Mouse (Mus musculus) frontal cortex, postnatal 25 days (tissue): ENCODE data around the gene Txk.
A peak's percentile ranks its signal among the peaks of the same experiment; 100 is the strongest.

Experiments used
- DNase-seq, 2 experiments: peaks; one replicate each; pipeline ENCODE4 v3.0.0; 2022; ENCODE audit warnings: low spot score in 2 of 2

Gene Txk

GRCm38 (mm10) chr5:72752585-72752984, at the start of gene Txk:
Txk (minus strand) TSS chr5:72752777.
- DNase-seq, result no peak

- DNase-seq, result no peak
Observed at GRCm38 (mm10) chr5:72798563-72798962, 46.0 kb upstream of the Txk start.

- DNase-seq, result no peak
Observed at GRCm38 (mm10) chr5:72796186-72796613, 43.6 kb upstream of the Txk start.

GRCm38 (mm10) chr5:72793309-72793850, 40.8 kb upstream of the Txk start:
- no peak for DNase-seq

- DNase-seq, result no peak
Observed at GRCm38 (mm10) chr5:72791789-72792188, 39.2 kb upstream of the Txk start.

GRCm38 (mm10) chr5:72791386-72791785, 38.8 kb upstream of the Txk start:
- DNase-seq, result no peak

GRCm38 (mm10) chr5:72785451-72785850, 32.9 kb upstream of the Txk start:
- DNase-seq, result no peak

- no peak for DNase-seq
Observed at GRCm38 (mm10) chr5:72784719-72785118, 32.1 kb upstream of the Txk start.

GRCm38 (mm10) chr5:72783957-72784356, 31.4 kb upstream of the Txk start:
- DNase-seq, result no peak

- no peak for DNase-seq
Observed at GRCm38 (mm10) chr5:72783123-72783522, 30.5 kb upstream of the Txk start.

- DNase-seq, result no peak
Observed at GRCm38 (mm10) chr5:72781776-72782175, 29.2 kb upstream of the Txk start.

- DNase-seq, result no peak
Observed at GRCm38 (mm10) chr5:72776595-72776994, 24.0 kb upstream of the Txk start.

GRCm38 (mm10) chr5:72776127-72776526, 23.6 kb upstream of the Txk start:
- DNase-seq, result no peak

- no peak for DNase-seq
Observed at GRCm38 (mm10) chr5:72769841-72770240, 17.3 kb upstream of the Txk start.

GRCm38 (mm10) chr5:72763546-72763945, 11.0 kb upstream of the Txk start:
- no peak for DNase-seq

GRCm38 (mm10) chr5:72763025-72763424, 10.4 kb upstream of the Txk start:
- no peak for DNase-seq

- no peak for DNase-seq
Observed at GRCm38 (mm10) chr5:72761758-72762157, 9.2 kb upstream of the Txk start.

GRCm38 (mm10) chr5:72761237-72761636, 8.7 kb upstream of the Txk start:
- DNase-seq, result no peak

- DNase-seq, result no peak
Observed at GRCm38 (mm10) chr5:72758925-72759924, 6.6 kb upstream of the Txk start.

GRCm38 (mm10) chr5:72757155-72757773, 4.7 kb upstream of the Txk start:
- DNase-seq, result no peak

- peak in 1 of 2 experiments; percentile 28 for DNase-seq
Observed at GRCm38 (mm10) chr5:72755941-72756340, 3.4 kb upstream of the Txk start.

- no peak for DNase-seq
Observed at GRCm38 (mm10) chr5:72755035-72755434, 2.5 kb upstream of the Txk start.
